Mouse (Mus musculus) MEL (cell line): ENCODE measurements around the gene Dclk1.

Experiments
- BHLHE40 ChIP-seq: IDR thresholded peaks from 2 replicates; pipeline ENCODE4 v1.6.1; 2012; ENCODE audit warnings: low read depth, mild to moderate bottlenecking, inconsistent platforms, low read length, improper control_type of control experiment, borderline replicate concordance
- CTCF ChIP-seq, 3 experiments: IDR thresholded peaks in 2 of 3; conservative IDR thresholded peaks in 1 of 3; 2 replicates each; pipeline ENCODE4 v1.5.1; 2011 to 2012; ENCODE audit warnings: low read length in 3 of 3, low read depth in 2 of 3, mild to moderate bottlenecking in 2 of 3, improper control_type of control experiment in 1 of 3, inconsistent platforms in 1 of 3, mixed read lengths in 1 of 3, moderate library complexity in 1 of 3; ENCODE audit not compliant: control insufficient read depth in 1 of 3, insufficient read depth in 1 of 3, poor library complexity in 1 of 3, severe bottlenecking in 1 of 3
- E2F4 ChIP-seq: IDR thresholded peaks from 2 replicates; pipeline ENCODE4 v1.6.1; 2011; ENCODE audit warnings: low read depth, low read length, improper control_type of control experiment, borderline replicate concordance
- EP300 ChIP-seq, 2 experiments: IDR thresholded peaks; 2 replicates each; pipeline ENCODE4 v1.6.1; 2011; ENCODE audit warnings: improper control_type of control experiment in 2 of 2, low read length in 2 of 2, low read depth in 1 of 2, mild to moderate bottlenecking in 1 of 2
- MAZ ChIP-seq: IDR thresholded peaks from 2 replicates; pipeline ENCODE4 v1.6.1; 2012; ENCODE audit warnings: low read depth, mild to moderate bottlenecking, inconsistent platforms, low read length, improper control_type of control experiment
- MXI1 ChIP-seq: IDR thresholded peaks from 2 replicates; pipeline ENCODE4 v1.6.1; 2011; ENCODE audit warnings: mild to moderate bottlenecking, low read depth, low read length, improper control_type of control experiment
- NELFE ChIP-seq: IDR thresholded peaks from 2 replicates; pipeline ENCODE4 v1.6.1; 2011; ENCODE audit warnings: low read depth, low read length, improper control_type of control experiment
- POLR2A ChIP-seq, 2 experiments: IDR thresholded peaks; 2 replicates each; pipeline ENCODE4 v1.6.1; 2011 to 2012; ENCODE audit warnings: low read length in 2 of 2, mild to moderate bottlenecking in 2 of 2, control low read depth in 1 of 2, improper control_type of control experiment in 1 of 2, low read depth in 1 of 2, moderate library complexity in 1 of 2; ENCODE audit not compliant: control insufficient read depth in 1 of 2, insufficient read depth in 1 of 2, poor library complexity in 1 of 2
- POLR2AphosphoS5 ChIP-seq: IDR thresholded peaks from 2 replicates; pipeline ENCODE4 v1.6.1; 2012; ENCODE audit warnings: low read depth, borderline replicate concordance, mild to moderate bottlenecking, inconsistent platforms, low read length, moderate library complexity, mixed read lengths
- RAD21 ChIP-seq: IDR thresholded peaks from 2 replicates; pipeline ENCODE4 v1.6.1; 2011; ENCODE audit warnings: mild to moderate bottlenecking, low read depth, low read length, improper control_type of control experiment
- TBP ChIP-seq: IDR thresholded peaks from 2 replicates; pipeline ENCODE4 v1.8.0; 2011; ENCODE audit warnings: low read depth, low read length, improper control_type of control experiment
- ZNF384 ChIP-seq: IDR thresholded peaks from 2 replicates; pipeline ENCODE4 v1.6.1; 2012; ENCODE audit warnings: low read depth, mild to moderate bottlenecking, inconsistent platforms, low read length, improper control_type of control experiment

DNA sequence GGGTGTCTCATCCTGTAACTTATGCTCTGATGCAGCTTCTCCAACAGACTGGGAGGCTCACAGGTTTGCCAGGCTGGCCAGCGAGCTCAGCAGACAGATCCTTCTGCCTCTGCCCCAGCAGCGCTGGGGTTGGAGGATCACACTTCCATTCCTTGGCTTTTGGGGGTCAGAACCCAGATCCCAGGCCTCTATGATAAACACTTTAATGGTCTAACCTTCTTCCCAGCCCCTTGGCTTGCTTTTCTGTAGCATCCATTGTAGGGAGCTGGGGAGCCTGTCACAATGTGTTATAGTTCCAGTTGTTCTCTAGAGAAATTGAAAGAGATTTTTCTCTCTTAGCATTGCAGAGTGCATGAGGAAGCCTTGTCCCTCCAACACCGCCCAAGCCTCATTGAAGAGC, 328.9 kb downstream of the Dclk1 start:
- no peak for TF ChIP-seq CTCF (IDR thresholded peaks at IDR 0.05 in 2 of 3, conservative IDR thresholded peaks at IDR 0.05 in 1 of 3; ENCODE audit: control insufficient read depth in 1 of 3, insufficient read depth in 1 of 3, low read depth in 2 of 3, low read length in 3 of 3, poor library complexity in 1 of 3, severe bottlenecking in 1 of 3)
- no peak for TF ChIP-seq TBP
- TF ChIP-seq E2F4: no peak
- no peak for TF ChIP-seq BHLHE40
- TF ChIP-seq POLR2AphosphoS5: no peak
- no peak for TF ChIP-seq NELFE
- TF ChIP-seq ZNF384: no peak
- TF ChIP-seq POLR2A (IDR thresholded peaks at IDR 0.05; ENCODE audit: control insufficient read depth in 1 of 2, insufficient read depth in 1 of 2, low read depth in 1 of 2, low read length in 2 of 2, poor library complexity in 1 of 2): no peak
- no peak for TF ChIP-seq EP300 (IDR thresholded peaks at IDR 0.05; ENCODE audit: low read depth in 1 of 2, low read length in 2 of 2)
- no peak for TF ChIP-seq MAZ
- TF ChIP-seq RAD21: no peak
- no peak for TF ChIP-seq MXI1
